8 mouse cellular contexts compared by ENCODE assay signal in genomic region chr17:45563655-45564530, GRCm38 (mm10). TPM values are rescaled to one million over a fixed set of nuclear protein-coding genes. Genes with fewer than 3 reads are reported as not detected.
DNase-seq lines count a peak whose midpoint lies in the region; ATAC-seq lines count a peak whose summit lies in the region.

Gene Slc35b2, plus strand, starts transcription at chr17:45563874.

- intact Hi-C loops in gastrocnemius, postnatal 14 days (cut with DNase I; ENCODE audit: low total_unique reads): no loop called here
- intact Hi-C loops in left cerebral cortex, postnatal 14 days (cut with DNase I): no loop called here

- peak; percentile 93 for DNase-seq in embryo, embryonic 10.5 days (ENCODE audit: low spot score)
- peak; percentile 96 for DNase-seq in gastrocnemius, postnatal 14 days
- DNase-seq in left cerebral cortex, postnatal 14 days (ENCODE audit: low spot score in 2 of 2): peak; percentile 91 to 92
- DNase-seq in right cerebral cortex, postnatal 14 days: peak; percentile 92
- peak; percentile 95 for DNase-seq in urinary bladder, postnatal 25 days (ENCODE audit: low spot score)

- ATAC-seq in activated CD4-positive, CD25-positive, alpha-beta regulatory T cell, adult 4 months: peak; percentile 76
- peak; percentile 75 for ATAC-seq in inflammation-experienced regulatory T-cells, adult 6 months
- peak; percentile 63 for ATAC-seq in megakaryocyte-erythroid progenitor cell, adult 5-6 weeks (replicated peaks; ENCODE audit: low FRiP score, low TSS enrichment, poor library complexity, severe bottlenecking)

RNA-seq across cellular contexts. Expression of gene Slc35b2, which starts in this region (rescaled TPM):
- 10 to 100 TPM; 27.7 to 33.8 TPM for polyA plus RNA-seq in activated CD4-positive, CD25-positive, alpha-beta regulatory T cell, adult 4 months (2017; shearing (Covaris generic))
- total RNA-seq in gastrocnemius, postnatal 14 days (2021): 10 to 100 TPM; 25.6 to 28.6 TPM
- 10 to 100 TPM; 30.2 to 38.1 (median 32.6) TPM for polyA plus RNA-seq in inflammation-experienced regulatory T-cells, adult 6 months (2017; shearing (Covaris generic))
- total RNA-seq in left cerebral cortex, postnatal 14 days (2021): 10 to 100 TPM; 41.6 to 46.1 TPM
- total RNA-seq in megakaryocyte-erythroid progenitor cell, adult 5-6 weeks (2014; fragmentation: Nextera tagmentation): 46.9 and 74.5 TPM in 2 replicates
- 27.7 and 60.3 TPM in 2 replicates for total RNA-seq in megakaryocyte-erythroid progenitor cell, adult 5-6 weeks (2017)

Comparison
In these comparisons a context has a peak if more than half of its experiments do, and no peak if none do; other contexts are left out.
1. Peak in every context shown above with its lines: DNase-seq and ATAC-seq.